Mouse (Mus musculus) cortical plate, adult 2 months (tissue): ENCODE results near the gene Slc6a11.

Source experiments
- CTCF ChIP-seq: fragments of 200-500 bp; IDR thresholded peaks from 2 replicates; pipeline ENCODE4 v1.5.1; 2011; ENCODE audit warnings: mild to moderate bottlenecking, control low read depth, low read length; ENCODE audit not compliant: insufficient read depth; ENCODE audit errors: extremely low read depth
- POLR2A ChIP-seq: fragments of 200-500 bp; IDR thresholded peaks from 2 replicates; pipeline ENCODE4 v1.6.1; 2011; ENCODE audit warnings: mild to moderate bottlenecking, low read length, control low read depth; ENCODE audit not compliant: insufficient read depth; ENCODE audit errors: extremely low read depth

DNA sequence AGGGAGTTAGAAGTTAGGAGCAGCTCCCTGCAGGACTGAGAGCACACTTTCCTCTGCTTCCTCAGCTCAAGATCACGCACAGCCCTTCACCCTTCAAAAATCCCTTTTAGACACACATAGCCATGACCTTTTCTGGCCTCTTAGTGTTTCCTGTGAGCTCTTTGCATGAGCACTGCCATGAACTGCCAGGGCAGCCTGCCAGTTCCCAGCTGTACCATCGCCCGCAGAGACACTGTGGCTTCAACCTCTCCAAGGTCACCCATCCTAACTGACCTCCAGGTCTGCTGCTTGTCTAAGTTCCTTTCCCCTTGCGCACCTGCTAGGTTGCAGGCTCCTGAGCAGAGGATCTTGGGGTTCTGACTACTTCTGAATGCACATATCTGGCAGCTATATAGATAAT is 83.4 kb downstream of the Slc6a11 start:
- TF ChIP-seq CTCF: no peak
- TF ChIP-seq POLR2A: no peak
